Mouse (Mus musculus): ENCODE measurements around the gene P2rx2.

Gene P2rx2

GRCm38 (mm10) chr5:110313127-110313526, 29.9 kb downstream of the P2rx2 start:
- DNase-seq: no peak

GRCm38 (mm10) chr5:110308861-110309260, 34.2 kb downstream of the P2rx2 start:
- DNase-seq: peak; percentile 11

GRCm38 (mm10) chr5:110300591-110300990, 42.4 kb downstream of the P2rx2 start:
- no peak for DNase-seq

GRCm38 (mm10) chr5:110296637-110297036, 46.4 kb downstream of the P2rx2 start:
- DNase-seq: no peak

GRCm38 (mm10) chr5:110291649-110292048, 51.4 kb downstream of the P2rx2 start:
- no peak for DNase-seq
